Mouse (Mus musculus): ENCODE data around the gene Glb1l2. TPM values are rescaled to one million over a fixed set of nuclear protein-coding genes. Genes with fewer than 3 reads are reported as not detected.

Glb1l2 gene
- polyA plus RNA-seq, 1 experiment = not detected

GRCm38 (mm10) chr9:26792829-26793228, 13.4 kb downstream of the Glb1l2 start:
- no peak overlapping the region for H3K4me3 ChIP-seq (replicated peaks; ENCODE audit: control insufficient read depth, low read depth, low read length)
- 77% methylated on average over 3 of the region's 3 CpGs for WGBS
- TF ChIP-seq POLR2A (IDR thresholded peaks at IDR 0.05; ENCODE audit: borderline replicate concordance, control insufficient read depth, low read depth, low read length) (no peak), CTCF (IDR thresholded peaks at IDR 0.05; ENCODE audit: control insufficient read depth, insufficient read depth, low read length) (no peak)
- no peaks in the 10 kb centered on the region for H3K4me1 ChIP-seq (ENCODE audit: control insufficient read depth, insufficient read depth, low read length)
- no peak overlapping the region for H3K27ac ChIP-seq (ENCODE audit: control insufficient read depth, insufficient read depth, low read depth, low read length, poor library complexity)

- H3K4me3 ChIP-seq (replicated peaks; ENCODE audit: control insufficient read depth, low read depth, low read length) = no peak overlapping the region
- H3K27ac ChIP-seq (ENCODE audit: control insufficient read depth, insufficient read depth, low read depth, low read length, poor library complexity) = no peak overlapping the region
- WGBS = 35% methylated on average over 7 of the region's 7 CpGs
- H3K4me1 ChIP-seq (ENCODE audit: control insufficient read depth, insufficient read depth, low read length) = no peaks in the 10 kb centered on the region
- no peak for TF ChIP-seq CTCF (IDR thresholded peaks at IDR 0.05; ENCODE audit: control insufficient read depth, insufficient read depth, low read length)
- no peak for TF ChIP-seq POLR2A (IDR thresholded peaks at IDR 0.05; ENCODE audit: borderline replicate concordance, control insufficient read depth, low read depth, low read length)
Observed at GRCm38 (mm10) chr9:26783414-26783975, 22.8 kb downstream of the Glb1l2 start.

- WGBS = 81% methylated on average over 7 of the region's 7 CpGs
- Histone ChIP-seq H3K27ac (ENCODE audit: control insufficient read depth, insufficient read depth, low read depth, low read length, poor library complexity) (no peak overlapping the region), H3K4me1 (ENCODE audit: control insufficient read depth, insufficient read depth, low read length) (no peaks in the 10 kb centered on the region), H3K4me3 (replicated peaks; ENCODE audit: control insufficient read depth, low read depth, low read length) (no peak overlapping the region)
- no peak for TF ChIP-seq CTCF (IDR thresholded peaks at IDR 0.05; ENCODE audit: control insufficient read depth, insufficient read depth, low read length)
- no peak for TF ChIP-seq POLR2A (IDR thresholded peaks at IDR 0.05; ENCODE audit: borderline replicate concordance, control insufficient read depth, low read depth, low read length)
Observed at GRCm38 (mm10) chr9:26778421-26778820, 27.8 kb downstream of the Glb1l2 start.

- TF ChIP-seq POLR2A (IDR thresholded peaks at IDR 0.05; ENCODE audit: borderline replicate concordance, control insufficient read depth, low read depth, low read length) (no peak), CTCF (IDR thresholded peaks at IDR 0.05; ENCODE audit: control insufficient read depth, insufficient read depth, low read length) (no peak)
- 58% methylated on average over 6 of the region's 6 CpGs for WGBS
- no peaks in the 10 kb centered on the region for H3K4me1 ChIP-seq (ENCODE audit: control insufficient read depth, insufficient read depth, low read length)
- H3K27ac ChIP-seq (ENCODE audit: control insufficient read depth, insufficient read depth, low read depth, low read length, poor library complexity) = no peak overlapping the region
- no peak overlapping the region for H3K4me3 ChIP-seq (replicated peaks; ENCODE audit: control insufficient read depth, low read depth, low read length)
Observed at GRCm38 (mm10) chr9:26776122-26776902, 30.0 kb downstream of the Glb1l2 start.

GRCm38 (mm10) chr9:26775700-26776099, 30.6 kb downstream of the Glb1l2 start:
- Histone ChIP-seq H3K27ac (ENCODE audit: control insufficient read depth, insufficient read depth, low read depth, low read length, poor library complexity) (no peak overlapping the region), H3K4me3 (replicated peaks; ENCODE audit: control insufficient read depth, low read depth, low read length) (no peak overlapping the region), H3K4me1 (ENCODE audit: control insufficient read depth, insufficient read depth, low read length) (no peaks in the 10 kb centered on the region)
- WGBS = 80% methylated on average over 2 of the region's 2 CpGs
- TF ChIP-seq POLR2A (IDR thresholded peaks at IDR 0.05; ENCODE audit: borderline replicate concordance, control insufficient read depth, low read depth, low read length) (no peak), CTCF (IDR thresholded peaks at IDR 0.05; ENCODE audit: control insufficient read depth, insufficient read depth, low read length) (no peak)

- 56% methylated on average over 3 of the region's 3 CpGs for WGBS
- TF ChIP-seq CTCF (IDR thresholded peaks at IDR 0.05; ENCODE audit: control insufficient read depth, insufficient read depth, low read length) (no peak), POLR2A (IDR thresholded peaks at IDR 0.05; ENCODE audit: borderline replicate concordance, control insufficient read depth, low read depth, low read length) (no peak)
- Histone ChIP-seq H3K27ac (ENCODE audit: control insufficient read depth, insufficient read depth, low read depth, low read length, poor library complexity) (no peak overlapping the region), H3K4me3 (replicated peaks; ENCODE audit: control insufficient read depth, low read depth, low read length) (no peak overlapping the region), H3K4me1 (ENCODE audit: control insufficient read depth, insufficient read depth, low read length) (no peaks in the 10 kb centered on the region)
Observed at GRCm38 (mm10) chr9:26768181-26768580, 38.1 kb downstream of the Glb1l2 start.

GRCm38 (mm10) chr9:26762477-26762876, 43.8 kb downstream of the Glb1l2 start:
- WGBS = 84% methylated on average over 6 of the region's 6 CpGs
- Histone ChIP-seq H3K27ac (ENCODE audit: control insufficient read depth, insufficient read depth, low read depth, low read length, poor library complexity) (no peak overlapping the region), H3K4me3 (replicated peaks; ENCODE audit: control insufficient read depth, low read depth, low read length) (no peak overlapping the region), H3K4me1 (ENCODE audit: control insufficient read depth, insufficient read depth, low read length) (no peaks in the 10 kb centered on the region)
- no peak for TF ChIP-seq CTCF (IDR thresholded peaks at IDR 0.05; ENCODE audit: control insufficient read depth, insufficient read depth, low read length)
- TF ChIP-seq POLR2A (IDR thresholded peaks at IDR 0.05; ENCODE audit: borderline replicate concordance, control insufficient read depth, low read depth, low read length) = no peak

- TF ChIP-seq POLR2A (IDR thresholded peaks at IDR 0.05; ENCODE audit: borderline replicate concordance, control insufficient read depth, low read depth, low read length) (no peak), CTCF (IDR thresholded peaks at IDR 0.05; ENCODE audit: control insufficient read depth, insufficient read depth, low read length) (no peak)
- no peaks in the 10 kb centered on the region; the same call in 1 of the 2 replicates for H3K4me1 ChIP-seq (ENCODE audit: control insufficient read depth, insufficient read depth, low read length)
- H3K27ac ChIP-seq (ENCODE audit: control insufficient read depth, insufficient read depth, low read depth, low read length, poor library complexity) = no peak overlapping the region
- 77% methylated on average over 5 of the region's 5 CpGs for WGBS
- H3K4me3 ChIP-seq (replicated peaks; ENCODE audit: control insufficient read depth, low read depth, low read length) = no peak overlapping the region
Observed at GRCm38 (mm10) chr9:26760576-26760975, 45.7 kb downstream of the Glb1l2 start.
